Mouse (Mus musculus): ENCODE data around the gene Phlpp1. TPM values are rescaled to one million over a fixed set of nuclear protein-coding genes. Genes with fewer than 3 reads are reported as not detected.

The Phlpp1 gene
- polyA plus RNA-seq, 1 experiment from 2014 or later: 1.3 TPM

DNA sequence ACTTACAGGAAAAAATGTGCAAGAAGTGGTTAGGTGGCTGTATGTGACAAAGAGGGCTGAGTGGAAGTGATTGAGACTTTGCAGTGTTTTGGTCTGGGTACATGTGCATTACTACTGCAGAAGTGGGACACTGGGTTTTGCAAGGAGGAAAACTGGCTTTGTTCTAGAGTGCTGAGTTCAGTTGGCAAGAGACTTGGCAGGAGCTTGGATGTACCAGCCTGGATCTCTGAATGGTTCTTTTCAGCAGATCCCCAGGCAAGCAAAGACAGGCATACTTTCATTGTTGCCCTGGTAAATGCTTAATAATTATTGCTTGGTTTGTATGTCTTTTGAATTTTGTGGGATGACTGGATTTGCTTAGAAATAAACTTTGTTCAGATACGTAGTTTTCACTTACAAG lies 69.5 kb downstream of the Phlpp1 start:
- no peaks in the 10 kb centered on the region for H3K9me3 ChIP-seq (ENCODE audit: control insufficient read depth, low read length)
- no peak overlapping the region for H3K27ac ChIP-seq (replicated peaks)
- H3K36me3 ChIP-seq (ENCODE audit: control insufficient read depth, insufficient read depth, low read length): no peaks in the 10 kb centered on the region
- no peak overlapping the region for H3K9ac ChIP-seq (ENCODE audit: low read length)
- no peaks in the 10 kb centered on the region for H3K4me1 ChIP-seq (replicated peaks; ENCODE audit: control insufficient read depth, insufficient read depth)
- H3K27me3 ChIP-seq (ENCODE audit: control insufficient read depth, insufficient read depth, low read length): no peaks in the 10 kb centered on the region
- DNase-seq (ENCODE audit: low spot score) (no peak), ATAC-seq (ENCODE audit: low FRiP score, low TSS enrichment) (no peak)
- TF ChIP-seq CTCF (IDR thresholded peaks at IDR 0.05; ENCODE audit: low read depth) (no peak), EP300 (optimal IDR thresholded peaks at IDR 0.05) (no peak)
- WGBS: 52% methylated on average over 1 of the region's 1 CpGs
- no peak overlapping the region for H3K4me2 ChIP-seq (replicated peaks; ENCODE audit: low read depth)
- no peak overlapping the region for H3K4me3 ChIP-seq (ENCODE audit: low read depth, low read length)

DNA sequence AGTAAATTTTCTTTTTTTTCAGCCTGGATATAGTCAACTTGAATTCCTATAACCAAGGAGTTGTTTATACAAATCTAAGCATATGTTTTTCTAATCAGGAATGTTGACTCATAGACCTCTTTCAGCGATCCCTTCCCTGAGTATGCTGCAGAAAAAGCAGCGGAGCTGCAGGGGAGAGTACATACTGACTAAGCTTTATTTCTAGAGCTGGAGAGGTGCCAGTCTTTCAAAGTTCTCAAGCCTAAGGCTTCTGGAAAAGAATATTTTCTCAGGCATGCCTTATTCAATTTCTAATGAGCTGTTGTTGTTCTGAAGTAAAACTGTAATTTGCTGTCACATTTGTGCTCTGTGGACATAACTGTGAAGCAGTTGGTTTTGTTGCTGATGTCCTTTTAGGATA lies 70.6 kb downstream of the Phlpp1 start:
- no peaks in the 10 kb centered on the region for H3K4me1 ChIP-seq (replicated peaks; ENCODE audit: control insufficient read depth, insufficient read depth)
- no peaks in the 10 kb centered on the region for H3K27me3 ChIP-seq (ENCODE audit: control insufficient read depth, insufficient read depth, low read length)
- peak; percentile 68; the same call in 1 of the 2 replicates for ATAC-seq (ENCODE audit: low FRiP score, low TSS enrichment)
- H3K27ac ChIP-seq (replicated peaks): no peak overlapping the region
- H3K4me2 ChIP-seq (replicated peaks; ENCODE audit: low read depth): no peak overlapping the region
- DNase-seq (ENCODE audit: low spot score): no peak
- TF ChIP-seq EP300 (optimal IDR thresholded peaks at IDR 0.05) (no peak), CTCF (IDR thresholded peaks at IDR 0.05; ENCODE audit: low read depth) (no peak)
- no peaks in the 10 kb centered on the region for H3K36me3 ChIP-seq (ENCODE audit: control insufficient read depth, insufficient read depth, low read length)
- H3K4me3 ChIP-seq (ENCODE audit: low read depth, low read length): no peak overlapping the region
- no peak overlapping the region for H3K9ac ChIP-seq (ENCODE audit: low read length)
- no peaks in the 10 kb centered on the region for H3K9me3 ChIP-seq (ENCODE audit: control insufficient read depth, low read length)
- WGBS: 1% methylated on average over 2 of the region's 2 CpGs

DNA sequence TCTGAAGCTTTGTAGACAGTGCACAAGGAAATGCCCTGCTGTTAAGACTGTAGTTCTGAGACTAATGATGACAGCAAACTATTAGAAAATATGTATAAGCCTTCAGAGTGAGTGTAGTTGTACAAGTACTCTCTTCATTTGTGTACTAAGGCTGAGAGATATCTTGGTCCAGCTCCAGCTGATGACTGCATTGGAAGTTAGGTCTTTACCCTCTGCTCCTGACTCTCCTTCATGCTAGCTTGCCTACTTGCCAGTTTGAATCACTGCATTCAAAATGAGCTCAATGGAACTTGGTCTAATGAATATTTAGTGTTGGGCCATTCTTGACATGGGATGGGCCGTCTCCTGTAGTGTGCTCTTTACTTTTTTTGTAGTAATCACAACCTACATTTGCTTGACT lies 71.8 kb downstream of the Phlpp1 start:
- ATAC-seq (ENCODE audit: low FRiP score, low TSS enrichment): no peak
- no peak for DNase-seq (ENCODE audit: low spot score)
- no peak overlapping the region for H3K4me2 ChIP-seq (replicated peaks; ENCODE audit: low read depth)
- no peak overlapping the region for H3K9ac ChIP-seq (ENCODE audit: low read length)
- no peaks in the 10 kb centered on the region for H3K4me1 ChIP-seq (replicated peaks; ENCODE audit: control insufficient read depth, insufficient read depth)
- no peaks in the 10 kb centered on the region for H3K9me3 ChIP-seq (ENCODE audit: control insufficient read depth, low read length)
- 74% methylated on average over 1 of the region's 1 CpGs for WGBS
- no peaks in the 10 kb centered on the region for H3K27me3 ChIP-seq (ENCODE audit: control insufficient read depth, insufficient read depth, low read length)
- H3K4me3 ChIP-seq (ENCODE audit: low read depth, low read length): no peak overlapping the region
- TF ChIP-seq EP300 (optimal IDR thresholded peaks at IDR 0.05): no peak
- TF ChIP-seq CTCF (IDR thresholded peaks at IDR 0.05; ENCODE audit: low read depth): no peak
- no peak overlapping the region for H3K27ac ChIP-seq (replicated peaks)
- H3K36me3 ChIP-seq (ENCODE audit: control insufficient read depth, insufficient read depth, low read length): no peaks in the 10 kb centered on the region

DNA sequence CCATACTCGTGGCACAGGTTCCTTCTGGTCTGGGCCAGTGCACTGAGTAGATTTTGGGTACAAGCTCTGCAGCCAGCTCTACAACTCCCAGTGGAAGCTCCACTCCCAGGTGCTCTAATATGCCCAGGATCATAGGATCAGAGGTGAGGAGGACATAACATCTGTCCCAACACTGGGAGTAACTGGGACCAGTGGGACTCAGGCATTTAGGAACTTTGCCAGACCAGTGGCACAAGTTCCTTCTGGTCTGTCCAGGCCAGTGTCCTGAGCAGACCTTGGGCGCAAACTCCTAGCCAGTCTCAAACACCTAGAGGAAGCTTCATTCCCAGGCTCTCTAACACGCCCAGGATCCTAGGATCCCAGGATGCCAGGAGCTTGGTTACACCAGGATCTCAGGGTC lies 72.7 kb downstream of the Phlpp1 start:
- H3K36me3 ChIP-seq (ENCODE audit: control insufficient read depth, insufficient read depth, low read length): no peaks in the 10 kb centered on the region
- no peak for ATAC-seq (ENCODE audit: low FRiP score, low TSS enrichment)
- no peak overlapping the region for H3K9ac ChIP-seq (ENCODE audit: low read length)
- WGBS: 72% methylated on average over 3 of the region's 3 CpGs
- no peak overlapping the region for H3K4me3 ChIP-seq (ENCODE audit: low read depth, low read length)
- H3K4me2 ChIP-seq (replicated peaks; ENCODE audit: low read depth): no peak overlapping the region
- TF ChIP-seq EP300 (optimal IDR thresholded peaks at IDR 0.05) (no peak), CTCF (IDR thresholded peaks at IDR 0.05; ENCODE audit: low read depth) (no peak)
- no peaks in the 10 kb centered on the region for H3K9me3 ChIP-seq (ENCODE audit: control insufficient read depth, low read length)
- no peak overlapping the region for H3K27ac ChIP-seq (replicated peaks)
- DNase-seq (ENCODE audit: low spot score): no peak
- H3K27me3 ChIP-seq (ENCODE audit: control insufficient read depth, insufficient read depth, low read length): no peaks in the 10 kb centered on the region
- no peaks in the 10 kb centered on the region for H3K4me1 ChIP-seq (replicated peaks; ENCODE audit: control insufficient read depth, insufficient read depth)

DNA sequence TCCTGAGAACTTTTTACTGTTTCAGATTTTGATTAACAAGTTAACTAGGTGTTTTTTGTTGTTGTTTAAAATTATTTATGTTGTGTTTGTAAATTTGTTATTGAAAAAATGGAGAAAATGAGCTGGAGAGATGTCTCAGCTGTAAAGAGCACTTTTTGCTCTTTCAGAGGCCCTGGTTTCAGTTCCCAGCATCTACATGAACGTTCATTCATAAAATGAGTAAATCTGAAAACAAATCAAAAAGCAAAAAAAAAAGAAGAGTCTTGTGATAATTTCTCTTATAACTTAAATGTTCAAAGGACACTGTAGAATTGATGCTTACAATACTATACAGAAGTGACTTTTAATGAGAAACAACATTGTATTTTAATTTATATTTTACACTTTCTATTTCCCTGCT lies 82.5 kb downstream of the Phlpp1 start:
- no peaks in the 10 kb centered on the region for H3K27me3 ChIP-seq (ENCODE audit: control insufficient read depth, insufficient read depth, low read length)
- H3K9ac ChIP-seq (ENCODE audit: low read length): no peak overlapping the region
- WGBS: 93% methylated on average over 1 of the region's 1 CpGs
- H3K27ac ChIP-seq (replicated peaks): no peak overlapping the region
- no peak overlapping the region for H3K4me2 ChIP-seq (replicated peaks; ENCODE audit: low read depth)
- ATAC-seq (ENCODE audit: low FRiP score, low TSS enrichment) (no peak), DNase-seq (ENCODE audit: low spot score) (no peak)
- TF ChIP-seq CTCF (IDR thresholded peaks at IDR 0.05; ENCODE audit: low read depth) (no peak), EP300 (optimal IDR thresholded peaks at IDR 0.05) (no peak)
- H3K9me3 ChIP-seq (ENCODE audit: control insufficient read depth, low read length): no peaks in the 10 kb centered on the region
- H3K4me3 ChIP-seq (ENCODE audit: low read depth, low read length): no peak overlapping the region
- no peaks in the 10 kb centered on the region for H3K36me3 ChIP-seq (ENCODE audit: control insufficient read depth, insufficient read depth, low read length)
- H3K4me1 ChIP-seq (replicated peaks; ENCODE audit: control insufficient read depth, insufficient read depth): no peaks in the 10 kb centered on the region

DNA sequence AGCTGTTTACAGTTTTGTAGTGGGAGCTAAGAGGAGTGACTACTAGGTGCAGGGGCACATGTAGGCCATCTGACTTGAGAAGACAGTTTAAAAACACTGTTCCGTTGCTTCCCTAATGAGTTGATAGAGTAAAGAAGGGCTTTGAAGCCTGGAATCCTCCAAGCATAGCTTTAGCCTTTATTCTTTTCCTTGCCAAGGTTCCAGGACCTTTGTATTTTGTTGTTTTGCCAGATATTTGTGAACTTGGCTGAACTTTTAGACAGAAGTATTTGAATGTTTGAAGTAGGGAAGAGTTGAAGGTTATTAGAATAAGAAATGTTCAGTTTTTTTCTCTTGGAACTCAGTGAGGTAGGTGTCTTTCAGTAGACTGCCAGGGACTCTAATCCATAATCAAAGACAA lies 85.6 kb downstream of the Phlpp1 start:
- no peak for TF ChIP-seq EP300 (optimal IDR thresholded peaks at IDR 0.05)
- Histone ChIP-seq H3K36me3 (ENCODE audit: control insufficient read depth, insufficient read depth, low read length) (no peaks in the 10 kb centered on the region), H3K9me3 (ENCODE audit: control insufficient read depth, low read length) (no peaks in the 10 kb centered on the region), H3K4me1 (replicated peaks; ENCODE audit: control insufficient read depth, insufficient read depth) (no peaks in the 10 kb centered on the region), H3K4me2 (replicated peaks; ENCODE audit: low read depth) (no peak overlapping the region), H3K27ac (replicated peaks) (no peak overlapping the region), H3K27me3 (ENCODE audit: control insufficient read depth, insufficient read depth, low read length) (no peaks in the 10 kb centered on the region), H3K9ac (ENCODE audit: low read length) (no peak overlapping the region), H3K4me3 (ENCODE audit: low read depth, low read length) (no peak overlapping the region)
- ATAC-seq (ENCODE audit: low FRiP score, low TSS enrichment) (no peak), DNase-seq (ENCODE audit: low spot score) (no peak)
- WGBS: 54% methylated on average over 1 of the region's 1 CpGs
